Mouse (Mus musculus) olfactory bulb, adult 2 months (tissue): ENCODE measurements around the gene Celf2. TPM values are rescaled to one million over a fixed set of nuclear protein-coding genes. Genes with fewer than 3 reads are reported as not detected.

Experiments
- H3K27ac ChIP-seq: fragments of 200-500 bp; 2 replicates; pipeline ENCODE4 v1.5.1; 2012; ENCODE audit warnings: low read depth, low read length; ENCODE audit not compliant: insufficient read depth
- H3K4me1 ChIP-seq: fragments of 200-500 bp; 2 replicates; pipeline ENCODE4 v1.6.1; 2012; ENCODE audit warnings: low read length; ENCODE audit not compliant: control insufficient read depth, insufficient read depth
- H3K4me3 ChIP-seq: fragments of 200-500 bp; 2 replicates; pipeline ENCODE4 v1.5.1; 2012; ENCODE audit warnings: mild to moderate bottlenecking, low read depth, low read length, moderate library complexity; ENCODE audit not compliant: insufficient read depth
- CTCF ChIP-seq: fragments of 200-500 bp; IDR thresholded peaks from 2 replicates; pipeline ENCODE4 v1.5.1; 2012; ENCODE audit warnings: low read depth, mild to moderate bottlenecking, low read length, moderate library complexity; ENCODE audit not compliant: insufficient read depth
- POLR2A ChIP-seq: fragments of 200-500 bp; IDR thresholded peaks from 2 replicates; pipeline ENCODE4 v1.6.1; 2012; ENCODE audit warnings: mild to moderate bottlenecking, low read depth, low read length, moderate library complexity; ENCODE audit not compliant: insufficient read depth
- WGBS: fragments of 180-500 bp; shearing (Covaris S2); methylation state at CpG from one replicate; pipeline ENCODE4 v1.1.7; 2018; 5-methylcytosine and 5-hydroxymethylcytosine counted together
- polyA plus RNA-seq: library from polyadenylated mRNA; stranded (reverse); fragments of >200 nt; gene quantifications from 2 replicates; pipeline ENCODE4 v1.2.4, GENCODE M21; 2012; ENCODE audit warnings: low replicate concordance; ENCODE audit not compliant: missing spikeins, insufficient read depth, insufficient read length

The Celf2 gene
- polyA plus RNA-seq, 1 experiment, result 447 TPM

DNA sequence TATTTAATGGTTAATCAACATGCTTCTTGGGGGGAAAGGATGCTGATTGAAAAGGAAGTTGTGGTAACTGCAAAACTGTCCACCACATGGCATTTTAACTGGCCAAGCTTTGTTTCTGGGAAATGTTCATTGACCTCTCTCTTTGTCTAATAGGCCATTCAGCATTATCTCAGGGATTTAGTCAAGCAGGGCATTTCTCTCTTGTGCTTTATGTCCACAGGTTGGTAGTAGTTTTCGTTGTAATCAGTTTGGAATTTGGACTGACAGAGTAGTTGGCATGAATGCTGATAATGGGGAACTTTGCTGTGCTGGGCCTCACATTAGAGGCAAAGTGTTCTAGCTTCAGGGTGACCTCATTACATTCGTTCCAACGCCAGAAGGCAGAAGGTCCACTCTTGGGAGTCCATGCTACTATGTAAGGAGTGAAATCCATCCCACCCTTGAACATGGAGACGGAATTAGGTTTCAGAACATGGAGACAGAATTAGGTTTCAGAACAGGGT is 363.8 kb downstream of the Celf2 start:
- TF ChIP-seq POLR2A (no peak), CTCF (no peak)
- no peaks in the 10 kb centered on the region for H3K4me1 ChIP-seq
- no peak overlapping the region for H3K4me3 ChIP-seq
- WGBS, result 79% methylated on average over 4 of the region's 4 CpGs
- no peak overlapping the region for H3K27ac ChIP-seq

DNA sequence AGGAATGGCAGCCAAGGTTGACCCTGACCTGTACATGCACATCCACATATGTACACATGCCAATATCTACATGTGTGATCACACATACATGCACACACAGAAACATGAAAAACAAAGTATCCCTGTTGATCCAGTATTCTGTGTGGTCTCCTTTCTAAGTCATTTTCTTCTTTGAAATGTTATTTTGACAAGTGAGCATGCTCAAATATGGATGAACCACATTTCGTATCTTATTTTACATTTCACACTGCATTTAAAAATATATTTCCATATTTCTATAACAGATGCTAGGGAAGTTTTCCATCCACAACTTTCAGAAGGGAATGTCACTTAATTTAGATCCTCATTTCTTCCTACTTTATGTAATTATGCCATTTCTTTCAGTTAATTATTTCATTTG is 364.5 kb downstream of the Celf2 start:
- Histone ChIP-seq H3K4me1 (no peaks in the 10 kb centered on the region), H3K27ac (no peak overlapping the region), H3K4me3 (no peak overlapping the region)
- TF ChIP-seq CTCF (no peak), POLR2A (no peak)
- WGBS, result 96% methylated on average over 1 of the region's 1 CpGs

- TF ChIP-seq POLR2A, result no peak
- no peak for TF ChIP-seq CTCF
- Histone ChIP-seq H3K4me1 (0 out of 2 replicates have a peak, but pooled peaks cover 4% of the 10 kb centered on the region), H3K27ac (no peak overlapping the region), H3K4me3 (no peak overlapping the region)
- WGBS, result 77% methylated on average over 2 of the region's 2 CpGs
Measured at GRCm38 (mm10) chr2:7123366-7123765, 386.0 kb downstream of the Celf2 start.

- no peak for TF ChIP-seq CTCF
- no peak for TF ChIP-seq POLR2A
- 47% methylated on average over 2 of the region's 2 CpGs for WGBS
- 0 out of 2 replicates have a peak, but pooled peaks cover 3% of the 10 kb centered on the region for H3K4me1 ChIP-seq
- H3K27ac ChIP-seq, result no peak overlapping the region
- H3K4me3 ChIP-seq, result no peak overlapping the region
Measured at GRCm38 (mm10) chr2:7115801-7116200, 393.6 kb downstream of the Celf2 start.

- Histone ChIP-seq H3K4me1 (0 out of 2 replicates have a peak, but pooled peaks cover 3% of the 10 kb centered on the region), H3K4me3 (no peak overlapping the region), H3K27ac (no peak overlapping the region)
- 74% methylated on average over 3 of the region's 3 CpGs for WGBS
- TF ChIP-seq POLR2A, result no peak
- no peak for TF ChIP-seq CTCF
Measured at GRCm38 (mm10) chr2:7115161-7115560, 394.2 kb downstream of the Celf2 start.

- no peak overlapping the region for H3K27ac ChIP-seq
- TF ChIP-seq CTCF (no peak), POLR2A (no peak)
- H3K4me3 ChIP-seq, result no peak overlapping the region
- 0 out of 2 replicates have a peak, but pooled peaks cover 3% of the 10 kb centered on the region for H3K4me1 ChIP-seq
- 75% methylated on average over 4 of the region's 4 CpGs for WGBS
Measured at GRCm38 (mm10) chr2:7113738-7114137, 395.6 kb downstream of the Celf2 start.

DNA sequence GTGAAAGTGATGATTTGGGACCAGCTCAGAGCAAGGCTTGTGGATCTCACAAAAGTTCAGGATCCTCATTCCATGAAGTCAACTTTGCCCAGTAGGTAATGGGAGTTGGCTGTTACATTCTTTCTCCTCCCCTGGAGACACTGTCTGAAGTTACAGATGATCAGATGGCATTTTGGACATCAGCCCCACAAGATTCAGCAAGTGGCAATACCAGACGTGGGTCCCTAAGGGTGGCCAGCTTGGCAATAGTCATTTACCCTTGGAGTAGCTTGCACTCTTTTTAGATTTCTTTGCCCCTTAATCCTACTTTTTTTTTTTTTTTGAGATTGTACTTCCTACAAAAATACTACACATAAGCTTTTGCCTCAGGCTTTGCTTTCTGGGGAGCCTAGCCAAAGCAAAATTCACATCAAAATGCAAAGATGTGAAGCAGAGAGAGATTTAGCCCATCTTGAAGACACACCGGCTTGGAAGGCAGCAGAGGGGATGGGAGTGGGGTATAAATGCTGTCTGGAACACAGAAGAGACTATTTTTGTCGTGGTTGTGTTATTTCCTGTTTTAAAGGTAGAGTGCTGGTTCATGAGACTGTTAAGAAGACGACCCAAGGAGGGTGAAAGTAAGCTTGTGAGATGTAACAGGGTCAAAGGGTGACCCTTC is 397.1 kb downstream of the Celf2 start:
- no peak for TF ChIP-seq POLR2A
- no peak for TF ChIP-seq CTCF
- WGBS, result 54% methylated on average over 4 of the region's 4 CpGs
- 0 out of 2 replicates have a peak, but pooled peaks cover 3% of the 10 kb centered on the region for H3K4me1 ChIP-seq
- no peak overlapping the region for H3K4me3 ChIP-seq
- H3K27ac ChIP-seq, result no peak overlapping the region

DNA sequence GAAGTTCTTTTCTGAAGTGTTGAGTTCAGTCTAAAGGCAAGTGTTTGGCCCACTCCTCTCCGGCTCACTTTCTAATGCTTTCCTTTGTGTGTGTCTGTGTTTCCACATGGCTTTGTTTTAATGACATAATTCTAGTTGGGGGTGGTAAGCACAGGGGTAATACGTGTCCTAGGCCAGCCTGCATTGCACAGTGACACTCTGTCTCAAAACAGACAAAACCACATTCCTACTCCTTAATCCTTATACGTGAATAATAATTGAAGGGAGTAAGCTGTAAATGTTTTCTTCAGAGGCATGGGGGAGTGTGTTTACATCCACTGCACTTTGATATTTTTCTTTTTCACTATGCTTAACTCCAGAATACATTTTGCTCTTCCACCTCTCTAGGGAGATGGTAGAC is 415.9 kb downstream of the Celf2 start:
- Histone ChIP-seq H3K27ac (no peak overlapping the region), H3K4me1 (peaks cover 3% of the 10 kb centered on the region), H3K4me3 (no peak overlapping the region)
- TF ChIP-seq CTCF (no peak), POLR2A (no peak)
- 40% methylated on average over 3 of the region's 3 CpGs for whole genome bisulfite sequencing

- H3K27ac ChIP-seq, result no peak overlapping the region
- 79% methylated on average over 5 of the region's 5 CpGs for WGBS
- H3K4me1 ChIP-seq, result peaks cover 3% of the 10 kb centered on the region
- H3K4me3 ChIP-seq, result no peak overlapping the region
- TF ChIP-seq CTCF (no peak), POLR2A (no peak)
Measured at GRCm38 (mm10) chr2:7092641-7093040, 416.7 kb downstream of the Celf2 start.
